Mouse (Mus musculus) lung, adult 2 months (tissue): ENCODE measurements around the gene Robo2.

Source experiments
- CTCF ChIP-seq: fragments of 200-500 bp; IDR thresholded peaks from 2 replicates; pipeline ENCODE4 v1.5.1; 2011; ENCODE audit warnings: mild to moderate bottlenecking, low read length, control low read depth; ENCODE audit not compliant: insufficient read depth
- POLR2A ChIP-seq: fragments of 200-500 bp; IDR thresholded peaks from 2 replicates; pipeline ENCODE4 v1.6.1; 2011; ENCODE audit warnings: low read depth, mild to moderate bottlenecking, control low read depth, low read length, borderline replicate concordance; ENCODE audit errors: extremely low read depth

- no peak for TF ChIP-seq CTCF
- TF ChIP-seq POLR2A: no peak
Measured at GRCm38 (mm10) chr16:74411481-74412251, at the start of gene Robo2.
